Mouse (Mus musculus) liver, embryonic 16.5 days (tissue): ENCODE measurements around the gene Cacna2d1. TPM values are rescaled to one million over a fixed set of nuclear protein-coding genes. Genes with fewer than 3 reads are reported as not detected.

Experiments
- ATAC-seq: fragments of 200-750 bp; cut with Nextera tagmentation; 2 replicates; pipeline ENCODE4 v1.8.0; 2017; ENCODE audit warnings: low read depth, mild to moderate bottlenecking, moderate number of reproducible peaks, moderate library complexity
- H3K27ac ChIP-seq: fragments of 300-500 bp; sonication (generic); 2 replicates; pipeline ENCODE4 v1.5.1; 2014; ENCODE audit warnings: mild to moderate bottlenecking, low read length
- H3K27me3 ChIP-seq: fragments of 300-500 bp; sonication (generic); 2 replicates; pipeline ENCODE4 v1.6.1; 2014; ENCODE audit warnings: low read depth, low read length, mixed read lengths; ENCODE audit not compliant: control insufficient read depth, insufficient read depth
- H3K36me3 ChIP-seq: fragments of 300-500 bp; sonication (generic); 2 replicates; pipeline ENCODE4 v1.6.1; 2014; ENCODE audit warnings: mild to moderate bottlenecking; ENCODE audit not compliant: control insufficient read depth, insufficient read depth
- H3K4me1 ChIP-seq: fragments of 300-500 bp; sonication (generic); 2 replicates; pipeline ENCODE4 v1.6.1; 2014; ENCODE audit warnings: low read depth, low read length, mixed read lengths; ENCODE audit not compliant: control insufficient read depth
- H3K4me2 ChIP-seq: fragments of 300-500 bp; sonication (generic); 2 replicates; pipeline ENCODE4 v1.6.1; 2014; ENCODE audit warnings: low read depth, low read length, mixed read lengths
- H3K4me3 ChIP-seq: fragments of 300-500 bp; sonication (generic); 2 replicates; pipeline ENCODE4 v1.5.1; 2014; ENCODE audit warnings: low read depth, mild to moderate bottlenecking, low read length
- H3K9ac ChIP-seq: fragments of 300-500 bp; sonication (generic); 2 replicates; pipeline ENCODE4 v1.6.1; 2014; ENCODE audit warnings: low read depth, low read length
- H3K9me3 ChIP-seq: fragments of 300-500 bp; sonication (generic); replicated peaks from 2 replicates; pipeline ENCODE4 v1.6.1; 2016; ENCODE audit warnings: low read length; ENCODE audit not compliant: control insufficient read depth
- WGBS: fragments of 180-500 bp; shearing (Covaris S2); extraction: QIAGEN DNeasy Blood & Tissue Kit; methylation state at CpG from one replicate; pipeline ENCODE4 v1.1.7; 2014; ENCODE audit not compliant: insufficient replicate concordance; 5-methylcytosine and 5-hydroxymethylcytosine counted together
- polyA plus RNA-seq: library from polyadenylated mRNA; unstranded; fragments of >200 nt; fragmentation: Nextera tagmentation; extraction: Ambion mirVana; gene quantifications from 2 replicates; pipeline ENCODE4 v1.2.1, GENCODE M21; 2015

The Cacna2d1 gene
- polyA plus RNA-seq, 1 experiment from 2014 or later: 0.53 TPM

GRCm38 (mm10) chr5:15935234-15935728, 790 bp downstream of the Cacna2d1 start:
- Histone ChIP-seq H3K4me2 (peak overlapping the region; percentile 59), H3K27me3 (peaks cover 31% of the 10 kb centered on the region), H3K36me3 (no peaks in the 10 kb centered on the region), H3K9ac (no peak overlapping the region; the same call in 1 of the 2 replicates), H3K4me3 (peak overlapping the region; percentile 48; the same call in 1 of the 2 replicates), H3K9me3 (no peaks in the 10 kb centered on the region), H3K4me1 (no peaks in the 10 kb centered on the region), H3K27ac (no peak overlapping the region)
- ATAC-seq: no peak
- WGBS: 2% methylated on average over 27 of the region's 27 CpGs

DNA sequence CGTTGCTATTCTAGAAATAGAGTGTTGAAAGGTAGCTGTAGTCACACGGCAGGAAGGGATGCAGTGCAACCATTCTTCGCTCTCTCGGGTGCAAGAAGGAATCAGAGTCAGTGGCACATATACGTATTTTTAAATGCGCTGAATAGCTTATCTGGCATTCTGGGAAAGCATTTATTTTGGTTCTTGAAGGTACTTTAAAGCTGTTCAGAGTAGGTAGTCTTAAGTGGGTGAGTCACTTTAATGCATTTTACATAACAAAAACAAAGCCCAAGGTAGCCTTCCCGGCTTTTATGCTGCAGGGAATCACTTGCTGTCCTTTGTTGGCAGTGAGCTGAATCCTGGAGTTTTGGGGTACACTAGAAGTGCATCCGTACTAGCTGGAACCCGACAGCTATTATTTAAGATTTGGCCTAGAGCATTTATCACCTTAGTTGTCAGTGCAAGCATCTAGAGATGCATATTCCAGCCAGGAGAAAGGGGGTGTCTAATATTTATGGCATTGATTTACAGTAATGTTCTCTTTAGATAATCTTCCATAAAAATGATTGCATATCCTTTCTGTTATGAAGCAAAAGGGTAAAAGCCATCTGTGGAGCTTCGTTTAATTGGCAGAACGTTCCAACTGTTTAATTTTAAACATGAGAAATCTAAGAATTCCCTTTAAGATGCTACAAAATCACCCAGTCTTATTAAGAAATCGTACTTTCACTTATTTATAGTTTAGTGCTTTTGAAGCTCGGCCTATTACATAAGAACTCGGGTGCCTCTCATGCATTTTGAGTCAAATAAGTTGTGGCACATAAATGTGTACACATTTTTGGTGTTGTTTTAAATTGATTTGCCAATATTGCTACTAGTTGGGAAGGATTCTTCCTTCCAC, 1.6 kb downstream of the Cacna2d1 start:
- Histone ChIP-seq H3K9ac (no peak overlapping the region), H3K4me3 (no peak overlapping the region), H3K27ac (no peak overlapping the region), H3K27me3 (peaks cover 31% of the 10 kb centered on the region), H3K9me3 (no peaks in the 10 kb centered on the region), H3K4me1 (no peaks in the 10 kb centered on the region), H3K4me2 (no peak overlapping the region), H3K36me3 (no peaks in the 10 kb centered on the region)
- ATAC-seq: no peak
- WGBS: 27% methylated on average over 14 of the region's 14 CpGs

DNA sequence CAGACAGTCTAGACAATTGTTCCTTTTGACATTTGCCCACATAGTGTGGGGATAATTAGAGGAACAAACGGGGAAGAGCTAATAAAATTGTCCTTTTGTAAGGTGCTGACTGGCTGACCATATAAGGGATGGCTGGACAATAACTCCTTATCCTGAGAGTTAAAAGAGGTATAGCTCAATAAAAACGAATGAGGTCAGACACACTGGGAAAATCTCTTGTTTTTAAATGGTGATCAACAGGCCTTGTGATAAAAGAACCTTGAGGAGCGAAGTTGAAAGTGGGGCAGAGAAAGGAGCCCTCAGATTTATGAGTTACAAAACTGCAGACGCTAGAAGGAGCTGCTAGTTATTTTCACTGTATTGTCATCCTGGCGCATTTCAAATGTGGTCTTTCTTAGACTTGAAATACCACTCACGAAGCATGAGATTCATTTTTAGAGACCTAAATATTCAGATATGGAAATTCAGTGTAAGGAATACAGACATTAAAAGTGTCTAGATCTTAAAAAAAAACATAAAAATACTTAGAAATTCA, 6.8 kb downstream of the Cacna2d1 start:
- Histone ChIP-seq H3K4me1 (no peaks in the 10 kb centered on the region), H3K4me3 (no peak overlapping the region), H3K4me2 (no peak overlapping the region), H3K36me3 (no peaks in the 10 kb centered on the region), H3K27ac (no peak overlapping the region), H3K27me3 (no peaks in the 10 kb centered on the region; the same call in 1 of the 2 replicates), H3K9me3 (no peaks in the 10 kb centered on the region), H3K9ac (no peak overlapping the region)
- ATAC-seq: no peak
- WGBS: 44% methylated on average over 6 of the region's 6 CpGs

- 59% methylated on average over 4 of the region's 4 CpGs for WGBS
- H3K9me3 ChIP-seq: no peaks in the 10 kb centered on the region
- no peak overlapping the region for H3K4me3 ChIP-seq
- H3K9ac ChIP-seq: no peak overlapping the region
- no peaks in the 10 kb centered on the region for H3K36me3 ChIP-seq
- H3K27ac ChIP-seq: no peak overlapping the region
- no peaks in the 10 kb centered on the region for H3K27me3 ChIP-seq
- no peak for ATAC-seq
- no peak overlapping the region for H3K4me2 ChIP-seq
- H3K4me1 ChIP-seq: no peaks in the 10 kb centered on the region
Measured at GRCm38 (mm10) chr5:15942051-15942450, 7.6 kb downstream of the Cacna2d1 start.

DNA sequence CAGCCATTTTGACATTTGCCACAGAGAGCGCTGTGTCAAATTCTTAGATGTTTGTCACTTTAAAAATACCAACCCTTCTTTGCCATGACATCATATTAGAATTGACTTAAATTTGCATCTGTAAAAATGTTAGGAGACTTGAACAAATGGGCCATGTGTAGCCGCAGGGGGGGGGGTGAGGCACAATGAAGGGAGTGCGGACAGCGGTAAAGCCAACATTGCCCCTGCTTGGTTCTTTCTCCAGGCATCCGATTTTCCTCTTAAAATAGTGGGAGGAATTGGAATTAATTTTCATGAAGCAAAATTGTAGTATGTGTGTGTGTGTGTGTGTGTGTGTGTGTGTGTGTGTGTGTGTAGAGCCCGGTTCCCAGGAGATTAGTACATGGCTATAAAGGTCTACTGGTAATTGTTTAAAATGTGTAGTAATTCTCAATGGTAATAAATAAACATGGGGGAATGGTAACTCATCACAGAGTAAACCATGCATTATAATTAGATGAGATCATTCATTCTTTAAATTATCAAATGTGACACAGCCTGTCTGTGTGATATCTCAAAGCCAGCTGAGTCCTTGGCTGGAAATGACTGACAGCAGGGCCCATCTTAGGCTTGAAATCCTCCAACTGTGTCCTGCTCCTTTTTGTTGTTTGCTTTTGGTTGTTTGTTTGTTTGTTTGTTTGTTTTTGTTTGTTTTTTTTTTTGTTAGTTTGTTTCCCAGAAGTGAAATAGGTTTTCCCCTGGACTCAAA, 14.0 kb downstream of the Cacna2d1 start:
- no peak overlapping the region for H3K27ac ChIP-seq
- 78% methylated on average over 6 of the region's 6 CpGs for WGBS
- H3K4me3 ChIP-seq: no peak overlapping the region
- no peaks in the 10 kb centered on the region for H3K4me1 ChIP-seq
- H3K9ac ChIP-seq: no peak overlapping the region
- no peaks in the 10 kb centered on the region for H3K27me3 ChIP-seq
- H3K9me3 ChIP-seq: no peaks in the 10 kb centered on the region
- H3K36me3 ChIP-seq: no peaks in the 10 kb centered on the region
- H3K4me2 ChIP-seq: no peak overlapping the region
- no peak for ATAC-seq

DNA sequence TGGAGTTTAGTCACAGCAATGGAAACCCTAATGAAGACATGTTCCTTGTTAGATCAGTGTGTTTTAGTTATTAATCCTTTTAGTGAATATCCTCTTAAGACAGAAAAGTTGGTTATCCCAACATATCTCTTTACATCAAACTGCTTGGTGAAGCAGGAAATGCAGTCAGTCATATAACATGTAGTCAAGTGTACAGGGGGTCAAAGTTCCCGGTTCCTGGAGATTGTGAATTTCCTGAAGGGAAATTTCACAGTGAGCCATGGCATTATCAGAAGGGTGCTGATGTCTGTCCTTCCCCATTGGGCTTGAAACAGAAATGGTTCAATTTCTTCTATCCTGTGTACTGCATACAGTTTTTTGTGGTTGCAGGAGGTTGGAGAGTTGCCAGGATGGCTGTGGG, 25.3 kb downstream of the Cacna2d1 start:
- 36% methylated on average over 1 of the region's 1 CpGs for WGBS
- no peak overlapping the region for H3K4me3 ChIP-seq
- H3K9me3 ChIP-seq: no peaks in the 10 kb centered on the region
- no peak overlapping the region for H3K9ac ChIP-seq
- no peaks in the 10 kb centered on the region for H3K36me3 ChIP-seq
- no peak for ATAC-seq
- H3K27ac ChIP-seq: no peak overlapping the region
- H3K4me2 ChIP-seq: no peak overlapping the region
- no peaks in the 10 kb centered on the region for H3K4me1 ChIP-seq
- H3K27me3 ChIP-seq: no peaks in the 10 kb centered on the region

DNA sequence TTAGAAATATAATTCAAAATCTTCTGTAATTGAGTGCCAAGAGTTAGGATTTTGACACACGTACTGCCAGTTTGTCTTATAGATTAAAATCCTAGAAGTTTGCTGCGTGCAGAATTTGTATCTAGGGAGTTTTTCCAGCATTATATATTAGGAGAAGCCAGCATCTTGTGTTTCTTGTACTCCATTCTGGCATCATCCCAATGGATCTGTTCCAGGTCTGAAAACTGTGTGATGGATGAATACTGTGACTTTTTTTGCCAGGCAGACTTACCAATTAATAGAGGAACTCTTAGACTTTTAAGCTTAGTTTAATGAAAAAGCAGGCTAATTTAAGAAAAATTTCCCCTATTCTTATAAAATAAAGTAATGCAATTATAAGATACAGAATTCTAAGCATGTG, 27.4 kb downstream of the Cacna2d1 start:
- Histone ChIP-seq H3K27ac (no peak overlapping the region), H3K4me3 (no peak overlapping the region), H3K27me3 (no peaks in the 10 kb centered on the region), H3K9ac (no peak overlapping the region), H3K36me3 (no peaks in the 10 kb centered on the region), H3K9me3 (no peaks in the 10 kb centered on the region), H3K4me1 (no peaks in the 10 kb centered on the region), H3K4me2 (no peak overlapping the region)
- WGBS: 66% methylated on average over 2 of the region's 2 CpGs
- no peak for ATAC-seq

- Histone ChIP-seq H3K27ac (no peak overlapping the region), H3K9me3 (no peaks in the 10 kb centered on the region), H3K4me2 (no peak overlapping the region), H3K4me3 (no peak overlapping the region), H3K27me3 (no peaks in the 10 kb centered on the region), H3K9ac (no peak overlapping the region), H3K36me3 (no peaks in the 10 kb centered on the region), H3K4me1 (no peaks in the 10 kb centered on the region)
- no peak for ATAC-seq
Measured at GRCm38 (mm10) chr5:15966888-15967287, 32.4 kb downstream of the Cacna2d1 start.

- Histone ChIP-seq H3K4me3 (no peak overlapping the region), H3K4me1 (no peaks in the 10 kb centered on the region), H3K27me3 (no peaks in the 10 kb centered on the region), H3K27ac (no peak overlapping the region), H3K36me3 (no peaks in the 10 kb centered on the region), H3K9ac (no peak overlapping the region), H3K4me2 (no peak overlapping the region), H3K9me3 (no peaks in the 10 kb centered on the region)
- 59% methylated on average over 4 of the region's 4 CpGs for WGBS
- ATAC-seq: no peak
Measured at GRCm38 (mm10) chr5:15971821-15972220, 37.3 kb downstream of the Cacna2d1 start.
